Mouse (Mus musculus): ENCODE measurements around the gene Tmem186. TPM values are rescaled to one million over a fixed set of nuclear protein-coding genes. Genes with fewer than 3 reads are reported as not detected.

Gene Tmem186
- 10 to 100 TPM; 19.1 to 19.4 TPM for total RNA-seq (2021)
- long read RNA-seq, experiment 1, transcript Tmem186-201 (2 exons, 3,391 nt): major isoform, 27 of 46 reads
- long read RNA-seq, experiment 1, partial matches to known transcripts: 0 of 46 reads
- long read RNA-seq, experiment 1, other reads (novel, unspliced or antisense): 19 of 46 reads
- long read RNA-seq, experiment 2, transcript Tmem186-201 (2 exons, 3,391 nt): major isoform, 10 of 19 reads
- long read RNA-seq, experiment 2, partial matches to known transcripts: 0 of 19 reads
- long read RNA-seq, experiment 2, other reads (novel, unspliced or antisense): 9 of 19 reads

DNA sequence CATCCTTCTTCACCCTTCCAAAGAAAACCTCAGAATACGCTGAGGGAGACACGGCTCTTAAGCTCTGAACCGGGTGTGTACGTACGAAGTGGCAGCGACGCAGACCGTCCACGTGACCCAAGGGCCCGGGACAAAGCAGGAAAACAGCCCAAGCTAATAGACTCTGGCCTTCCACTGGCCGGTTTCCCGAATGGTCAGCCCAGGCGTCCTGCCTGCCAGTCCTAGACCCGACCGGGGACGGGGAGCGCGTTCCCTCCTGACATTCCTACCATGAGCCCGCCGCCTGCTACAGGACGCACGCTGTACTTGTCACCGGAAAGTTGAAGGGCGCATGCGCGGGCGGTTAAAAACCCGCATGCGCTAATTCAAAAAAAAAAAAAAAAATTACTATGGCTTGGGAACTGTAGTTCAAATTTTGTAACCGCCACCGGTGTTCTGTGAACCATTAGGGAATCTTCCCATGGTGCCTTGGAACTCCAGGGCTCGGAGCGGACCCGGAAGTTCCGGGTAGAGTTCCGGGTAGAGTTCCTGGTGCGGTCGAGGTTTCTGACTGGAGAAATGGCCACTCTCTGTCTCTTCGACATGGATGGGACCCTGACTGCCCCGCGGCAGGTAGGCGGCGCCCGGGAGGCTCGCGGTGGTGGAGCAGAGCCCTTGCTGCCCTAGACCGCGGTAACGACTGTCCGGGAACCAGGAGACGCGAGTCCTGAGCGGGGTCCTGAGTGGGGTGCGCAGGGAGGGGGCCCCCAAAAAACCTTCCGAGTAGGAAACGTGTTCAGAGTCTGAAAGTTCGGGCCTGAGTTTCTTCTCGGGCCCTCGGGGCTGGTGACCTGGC, at the start of gene Tmem186, which contains the start of gene Pmm2:
Tmem186 (minus strand) TSS at position 496 of the 835 bp plus-strand sequence.
Pmm2 (plus strand) TSS at position 458 of the 835 bp plus-strand sequence.
- DNase-seq: peak; percentile 89 to 91

DNA sequence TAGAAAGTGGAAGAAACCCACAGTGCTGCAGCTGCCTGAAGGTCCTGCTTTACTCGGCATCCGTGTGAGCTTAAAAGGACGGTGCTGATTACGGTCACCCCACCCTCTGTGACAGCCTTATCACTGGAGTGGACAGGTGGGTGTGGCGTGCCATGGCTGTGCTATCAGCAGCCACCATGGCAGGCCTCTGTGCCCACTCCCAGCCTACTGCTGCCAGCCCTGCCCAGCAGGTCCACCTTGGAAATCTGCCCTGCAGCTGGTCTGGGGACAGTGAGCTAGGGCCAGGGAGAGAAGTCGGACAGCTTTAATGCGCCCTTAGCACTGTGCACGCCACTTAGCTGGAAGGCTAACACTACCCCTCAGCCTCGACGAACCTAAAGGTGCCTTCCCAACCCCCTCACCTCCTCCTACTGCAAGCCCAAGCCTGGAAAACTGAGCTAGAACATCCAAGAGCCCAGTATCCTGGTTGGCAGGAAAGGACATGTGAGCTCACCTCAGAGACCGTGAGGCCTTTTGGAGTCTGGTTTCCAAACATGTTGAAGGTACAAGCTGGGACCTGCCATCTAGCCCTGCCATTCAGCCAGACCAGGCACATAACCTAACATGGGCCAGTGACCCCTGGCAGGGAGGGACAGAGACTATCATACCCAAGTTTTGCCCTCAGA, 49.5 kb upstream of the Tmem186 start:
- DNase-seq: peak; percentile 31 to 51

DNA sequence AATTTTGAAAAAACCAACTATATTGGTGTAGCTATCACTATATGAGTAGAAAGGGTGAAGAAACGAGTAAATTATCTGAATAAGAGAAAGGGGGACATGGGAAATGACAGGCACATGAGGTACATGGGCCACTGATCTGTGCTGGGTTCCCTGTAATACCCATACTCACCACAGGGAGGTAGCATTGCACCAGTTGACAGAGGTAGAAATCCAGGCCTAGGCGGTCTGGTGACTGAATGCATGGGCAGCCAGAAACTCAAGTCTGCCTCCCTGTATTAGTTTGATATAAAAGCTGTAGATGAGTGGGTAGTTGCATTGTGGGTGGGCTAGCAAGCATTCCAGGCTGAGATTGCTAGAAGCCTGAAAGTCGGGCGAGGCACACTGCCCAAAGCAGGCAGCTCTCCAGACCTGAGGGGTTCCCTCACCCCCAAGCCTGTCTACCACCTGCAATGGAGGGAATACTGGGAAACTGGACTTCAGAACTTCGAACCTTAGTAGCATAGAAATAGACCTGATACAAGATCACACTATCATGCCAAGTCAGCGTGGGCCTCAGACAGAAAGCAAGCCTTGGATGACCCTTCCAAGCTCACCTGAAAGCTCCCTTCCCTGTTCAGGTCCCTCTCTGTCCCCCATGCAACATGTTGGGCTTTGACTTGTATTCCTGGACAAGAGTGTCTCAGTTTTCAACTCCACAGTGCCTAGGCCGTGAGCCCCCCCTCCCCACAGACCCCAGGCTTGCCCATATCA, 48.8 kb upstream of the Tmem186 start:
- DNase-seq: peak; percentile 70 to 87

DNA sequence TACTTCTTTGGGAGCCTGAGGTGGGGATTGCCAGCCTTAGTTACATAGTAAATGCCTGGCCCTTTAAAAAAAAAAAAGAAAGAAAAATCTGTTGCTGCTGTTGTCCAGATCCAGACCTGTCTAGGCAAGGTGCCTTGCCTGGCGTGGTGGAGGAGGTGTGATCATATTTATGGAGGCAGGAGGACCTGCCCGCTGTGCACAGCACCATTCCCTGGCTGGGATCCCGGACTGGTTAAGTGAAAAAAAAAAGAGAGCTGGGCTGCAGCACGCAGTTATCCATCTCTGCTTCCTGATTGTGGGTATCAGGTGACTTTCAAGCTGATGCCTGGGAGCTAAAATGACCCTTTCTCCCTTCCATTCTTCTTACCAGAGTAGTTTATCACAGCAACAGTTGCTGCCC, 47.6 kb upstream of the Tmem186 start:
- DNase-seq: no peak

DNA sequence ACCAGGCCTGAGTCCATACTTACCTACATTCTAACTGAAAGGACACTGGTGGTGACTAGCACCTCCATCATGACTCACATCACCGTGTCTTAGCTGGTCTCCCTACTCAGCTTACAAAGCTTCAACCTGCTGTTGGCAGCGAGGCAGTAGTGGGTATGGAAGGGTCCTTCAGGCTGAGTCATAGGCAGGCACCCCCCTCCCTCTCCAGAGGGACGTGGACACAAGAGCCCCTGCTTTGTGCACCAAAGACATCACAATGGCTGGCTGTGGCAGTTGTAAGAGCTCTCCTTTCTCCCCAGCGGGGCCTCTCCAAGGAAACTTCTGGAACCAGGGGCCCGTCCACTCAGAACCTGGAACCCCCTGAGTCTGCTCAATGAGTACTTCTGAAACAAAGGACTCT, 43.0 kb upstream of the Tmem186 start, which contains the start of gene Gm5767:
Gm5767 (plus strand) TSS at position 301 of the 400 bp plus-strand sequence.
- no peak for DNase-seq

DNA sequence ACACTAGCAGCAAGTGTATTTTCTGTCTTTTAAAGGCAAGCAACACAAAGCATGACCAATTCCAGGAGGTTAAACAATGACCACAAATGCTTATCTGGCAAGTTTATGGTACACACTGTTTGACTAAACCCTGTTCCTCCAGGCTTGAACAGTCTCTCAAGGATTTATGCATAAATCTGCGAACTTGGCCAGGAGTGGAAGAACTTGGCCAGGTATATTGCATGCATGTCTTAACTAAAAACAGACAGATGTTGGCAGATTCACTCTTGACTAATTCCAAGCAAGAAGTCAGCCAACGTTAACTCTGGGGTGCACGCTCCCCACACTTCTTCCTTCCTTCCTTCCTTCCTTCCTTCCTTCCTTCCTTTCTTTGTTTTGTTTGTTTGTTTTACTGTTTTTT, 42.3 kb upstream of the Tmem186 start:
- DNase-seq: no peak

DNA sequence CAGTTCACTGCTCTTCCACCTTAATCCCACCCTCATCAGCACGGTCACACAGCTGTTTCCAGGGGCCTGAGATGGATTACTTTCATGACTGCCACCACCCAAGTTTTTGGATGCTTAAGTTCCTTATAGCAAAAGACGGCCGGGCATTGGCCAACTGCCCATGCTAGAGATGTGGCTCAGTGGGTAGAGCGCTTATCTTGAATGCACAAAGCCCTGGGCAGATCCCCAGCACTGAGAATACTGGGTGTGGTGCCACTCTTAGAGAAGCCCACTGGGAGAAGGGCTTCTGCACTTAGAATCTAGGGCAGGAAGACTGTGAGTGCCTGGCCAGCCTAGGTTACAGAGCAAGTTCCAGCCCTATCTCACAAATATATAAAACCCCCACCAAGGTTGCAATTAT, 41.2 kb upstream of the Tmem186 start:
- DNase-seq: no peak

DNA sequence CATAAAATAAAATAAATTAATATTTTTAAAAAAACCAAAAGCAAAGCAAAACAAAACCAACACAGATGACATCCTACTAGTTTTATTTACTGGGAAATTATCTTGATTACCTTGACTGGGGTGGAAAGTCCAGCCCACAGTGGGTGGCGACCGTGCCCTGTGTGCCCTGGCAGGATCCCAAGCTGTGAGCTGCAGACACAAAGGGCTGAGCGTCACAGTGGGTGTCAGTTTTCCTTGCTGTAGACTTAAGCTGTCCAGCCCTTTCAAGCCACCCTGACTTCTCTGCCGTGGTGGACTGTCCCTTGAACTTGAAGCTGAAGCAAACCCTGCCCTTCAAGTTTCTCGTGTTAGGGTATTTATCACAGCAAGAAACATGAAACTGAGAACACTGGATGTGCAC, 40.5 kb upstream of the Tmem186 start:
- no peak for DNase-seq

DNA sequence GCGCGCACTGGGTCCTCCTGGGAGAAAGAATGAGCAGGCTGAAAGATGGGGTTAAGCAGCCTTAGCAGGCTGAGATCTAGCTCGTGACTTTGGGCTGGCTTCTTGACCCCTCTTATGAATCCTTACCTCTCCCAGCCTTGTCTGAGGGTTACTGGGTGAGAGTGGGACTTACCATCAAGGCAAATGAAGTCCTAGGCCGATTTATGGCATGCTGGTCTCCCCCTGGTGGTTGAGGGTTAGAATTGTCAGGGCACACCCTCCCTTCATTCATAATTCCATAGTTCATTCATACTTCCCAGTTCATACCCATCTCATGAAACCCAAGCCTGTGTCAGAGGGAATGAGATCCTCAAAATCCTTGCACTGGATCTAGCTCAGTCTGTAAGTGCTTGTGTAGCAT, 39.3 kb upstream of the Tmem186 start:
- DNase-seq: peak; percentile 50 to 79

DNA sequence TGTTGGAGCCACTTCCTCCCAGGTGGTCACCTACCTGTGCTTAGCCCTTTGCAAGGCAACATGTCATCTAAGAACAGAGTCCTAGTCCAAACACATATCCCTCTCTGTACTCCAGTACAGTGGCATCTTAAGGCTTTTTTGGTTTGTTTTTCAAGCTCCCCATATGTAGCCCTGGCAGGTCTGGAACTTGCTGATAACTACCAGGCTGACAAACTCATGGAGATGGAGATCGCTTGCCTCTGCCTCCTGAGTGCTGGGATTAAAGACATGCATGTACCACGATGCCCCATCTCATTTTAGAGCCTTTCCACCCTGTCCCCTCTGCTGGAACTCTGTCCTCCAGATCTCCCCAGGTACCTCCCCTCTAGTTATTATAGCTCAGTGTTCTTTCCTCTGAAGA, 38.7 kb upstream of the Tmem186 start:
- no peak for DNase-seq

DNA sequence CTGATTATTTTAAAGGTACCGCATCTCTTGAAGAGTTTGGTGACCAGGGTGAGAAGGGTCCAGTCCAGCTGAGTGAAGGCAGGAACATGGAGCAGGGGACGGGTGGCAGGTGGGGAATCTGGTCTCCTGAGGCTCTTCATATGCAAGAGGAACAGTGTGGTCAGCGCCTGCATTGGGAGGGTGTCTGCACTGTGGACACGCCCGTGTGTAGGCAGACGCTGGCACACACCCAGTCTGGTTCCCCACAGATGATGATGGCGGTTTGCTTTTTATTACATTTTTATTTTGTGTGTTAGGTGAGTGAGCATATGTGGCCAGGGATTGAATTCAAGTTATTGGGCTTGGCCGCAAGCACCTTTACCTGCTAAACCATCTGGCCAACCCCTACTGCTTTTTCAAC, 38.0 kb upstream of the Tmem186 start:
- no peak for DNase-seq

DNA sequence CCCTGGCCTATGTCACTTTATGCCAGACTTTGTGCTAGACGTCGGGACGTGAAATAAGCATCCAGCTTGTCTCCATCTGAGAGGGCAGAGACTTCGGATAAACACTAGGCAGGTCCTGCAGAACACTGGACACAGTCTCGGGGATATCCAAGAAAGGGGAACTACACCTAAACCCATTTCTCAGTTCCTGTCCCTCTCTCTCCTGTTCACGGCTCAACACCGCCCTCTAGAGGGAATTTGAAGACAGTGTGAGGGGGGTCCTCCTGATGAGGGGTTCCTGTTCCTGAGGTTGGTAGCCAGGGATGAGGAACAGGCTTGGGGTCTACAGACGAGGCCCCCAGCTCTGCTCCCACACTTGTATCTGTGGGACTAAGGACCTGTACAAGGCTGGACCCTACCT, 36.7 kb upstream of the Tmem186 start:
- DNase-seq: peak; percentile 67 to 74

DNA sequence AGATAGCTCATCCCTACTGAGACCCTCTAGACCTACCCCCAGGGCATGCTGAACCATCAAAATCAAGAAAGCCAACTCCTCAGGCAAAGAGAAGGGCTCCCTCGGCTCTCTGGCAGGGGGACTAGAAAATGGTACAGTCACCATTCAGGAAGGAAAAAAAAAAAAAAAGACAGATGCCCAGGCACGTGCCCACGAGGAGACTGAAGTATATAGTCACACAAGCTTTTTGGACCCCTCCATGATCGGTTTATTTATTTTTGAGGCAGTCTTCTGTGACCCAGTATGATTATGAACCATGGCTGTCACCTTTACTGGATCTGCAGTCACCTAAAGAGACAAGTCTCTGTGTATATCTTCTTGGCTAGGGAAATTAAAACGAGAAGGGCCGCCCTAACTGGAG, 35.8 kb upstream of the Tmem186 start:
- no peak for DNase-seq

DNA sequence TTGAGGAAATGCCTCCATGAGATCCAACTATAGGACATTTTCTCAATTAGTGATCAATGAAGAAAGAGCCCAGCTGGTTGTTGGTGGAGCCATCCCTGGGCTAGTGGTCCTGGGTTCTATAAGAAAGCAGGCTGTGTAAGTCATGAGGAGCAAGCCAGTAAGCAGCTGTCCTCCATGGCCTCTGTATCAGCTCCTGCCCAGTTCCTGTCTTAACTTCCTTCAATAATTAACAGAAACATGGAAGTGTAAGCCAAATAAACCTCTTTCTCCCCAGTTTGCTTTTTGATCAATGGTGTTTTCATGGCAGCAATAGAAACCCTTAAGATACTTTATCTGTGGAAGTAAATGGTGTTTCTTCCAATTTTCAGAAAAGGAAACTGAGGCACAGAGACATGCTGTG, 35.3 kb upstream of the Tmem186 start:
- DNase-seq: no peak

DNA sequence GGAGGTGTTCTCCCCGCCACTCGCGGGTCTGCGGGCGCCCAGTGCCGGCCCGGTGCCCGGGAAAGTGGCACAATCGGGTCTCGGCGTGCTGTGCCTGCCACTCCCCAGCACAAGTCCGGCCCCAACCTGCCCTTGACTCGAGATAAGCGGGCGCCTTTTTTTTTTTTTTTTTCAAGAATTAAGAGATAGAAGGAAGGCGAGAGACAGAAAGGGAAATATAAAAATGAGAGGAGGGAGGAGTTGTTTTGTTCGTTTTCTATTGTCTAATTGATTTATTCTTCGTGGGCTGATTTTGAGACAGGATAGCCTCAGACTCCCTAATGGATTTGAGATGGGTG, 34.8 kb upstream of the Tmem186 start:
- DNase-seq: no peak

DNA sequence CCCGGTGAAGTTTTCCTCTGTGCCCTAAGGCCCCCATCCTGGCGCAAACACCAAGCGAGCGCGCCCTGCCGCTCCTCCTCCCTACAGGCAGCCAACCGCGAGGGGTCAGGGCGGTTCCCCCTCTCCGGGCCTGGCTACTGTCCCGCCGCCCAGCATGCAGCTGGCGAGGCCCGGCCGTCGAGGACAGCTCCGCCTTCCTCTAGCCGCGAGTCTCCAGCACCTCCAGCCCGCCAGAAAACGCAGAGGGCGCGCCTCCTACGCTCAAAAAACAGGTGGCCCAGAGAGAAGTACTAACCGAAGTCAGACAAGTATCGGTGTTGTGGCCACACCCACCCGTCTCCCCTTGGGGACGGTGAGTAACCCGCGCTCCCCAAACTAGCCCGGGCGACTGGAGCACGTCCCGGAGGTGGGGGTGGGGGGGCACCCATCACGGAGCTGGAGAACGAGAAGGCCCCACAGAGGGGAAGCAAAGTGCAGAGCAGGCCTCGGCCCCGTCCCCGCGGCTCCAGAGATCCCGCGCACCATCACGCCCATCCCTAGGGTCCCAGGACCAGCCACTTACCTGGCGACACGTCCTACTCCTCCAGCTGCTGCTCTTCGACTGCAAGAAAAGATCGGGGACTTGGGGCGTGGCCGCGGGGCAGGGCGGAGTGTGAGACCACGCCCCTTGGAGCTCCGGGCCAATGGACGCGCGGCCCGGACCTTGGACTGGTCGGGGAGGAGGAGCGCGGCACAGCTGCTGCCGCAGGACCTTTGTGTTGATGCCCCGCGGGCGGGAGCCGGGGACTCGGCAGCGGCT, 34.2 kb upstream of the Tmem186 start, which contains the start of gene Carhsp1:
Carhsp1 (minus strand) TSS at position 605 of the 799 bp plus-strand sequence.
- peak; percentile 95 to 97 for DNase-seq

DNA sequence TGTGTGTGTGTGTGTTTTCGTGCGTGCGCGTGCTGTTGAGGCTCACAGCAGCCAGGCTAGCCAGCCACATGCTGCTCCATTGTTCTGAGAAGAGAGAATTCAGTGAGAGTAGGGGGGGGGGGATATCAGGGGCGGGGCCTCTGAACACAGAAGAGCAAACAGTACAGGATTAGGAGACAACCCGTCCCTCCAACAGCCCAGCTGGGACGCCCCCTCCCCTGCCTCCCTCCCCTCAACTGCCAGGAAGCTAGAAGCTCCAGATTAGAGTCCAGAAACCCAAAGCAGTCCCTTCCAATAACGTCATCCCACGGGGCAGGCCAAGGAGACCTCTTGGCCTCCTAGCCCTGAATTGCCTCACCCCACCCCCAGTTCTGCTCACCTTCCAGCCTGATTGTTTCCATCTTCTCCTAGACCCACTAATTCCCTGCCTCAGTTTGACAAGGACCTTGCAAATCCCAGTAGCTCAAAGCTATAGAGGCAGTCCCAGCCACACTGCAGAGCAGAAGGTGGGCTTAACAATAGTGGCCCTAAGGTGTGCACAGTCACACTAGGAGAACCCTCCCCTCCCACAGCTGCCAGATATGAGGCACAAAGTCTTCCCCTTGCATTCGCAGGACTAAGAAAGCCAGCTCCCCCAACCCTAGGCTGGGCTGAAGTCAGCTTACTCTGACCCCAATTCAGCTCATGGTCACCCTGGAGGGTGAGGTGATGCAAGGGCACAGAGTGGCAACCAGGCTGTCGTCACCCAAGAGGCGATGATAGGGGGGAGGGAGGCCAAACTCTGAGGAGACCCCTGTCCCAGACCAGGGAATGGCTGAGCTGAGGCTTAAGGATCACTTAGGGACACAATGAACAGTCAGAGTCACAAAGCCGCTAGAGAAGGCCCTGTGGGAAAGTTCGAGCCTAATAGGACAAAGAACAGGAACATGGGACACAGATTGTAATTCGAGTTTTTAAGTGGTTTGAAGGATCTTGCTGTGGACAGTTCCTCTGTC, 32.8 kb upstream of the Tmem186 start:
- DNase-seq: peak in 1 of 2 experiments; percentile 28

DNA sequence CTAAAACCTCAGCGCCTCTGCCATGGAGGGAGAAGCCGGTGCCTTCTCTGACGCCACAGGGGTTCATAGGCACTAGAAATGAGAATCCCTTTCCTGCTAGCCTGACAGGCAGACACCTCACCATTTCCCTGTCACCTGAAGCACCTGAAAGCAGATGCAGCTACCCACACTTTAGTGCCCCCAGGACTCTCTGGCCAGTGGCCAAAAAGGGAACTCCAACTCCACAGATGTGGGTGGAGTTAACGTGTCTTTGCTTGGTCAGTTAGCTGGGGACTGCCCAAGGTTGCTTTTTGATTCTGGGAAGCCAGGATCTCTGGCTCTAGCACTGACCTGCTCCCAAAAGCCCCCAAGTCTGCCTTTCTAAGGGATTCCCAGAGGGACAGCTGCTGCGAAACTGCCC, 31.9 kb upstream of the Tmem186 start:
- DNase-seq: peak in 1 of 2 experiments; percentile 26

DNA sequence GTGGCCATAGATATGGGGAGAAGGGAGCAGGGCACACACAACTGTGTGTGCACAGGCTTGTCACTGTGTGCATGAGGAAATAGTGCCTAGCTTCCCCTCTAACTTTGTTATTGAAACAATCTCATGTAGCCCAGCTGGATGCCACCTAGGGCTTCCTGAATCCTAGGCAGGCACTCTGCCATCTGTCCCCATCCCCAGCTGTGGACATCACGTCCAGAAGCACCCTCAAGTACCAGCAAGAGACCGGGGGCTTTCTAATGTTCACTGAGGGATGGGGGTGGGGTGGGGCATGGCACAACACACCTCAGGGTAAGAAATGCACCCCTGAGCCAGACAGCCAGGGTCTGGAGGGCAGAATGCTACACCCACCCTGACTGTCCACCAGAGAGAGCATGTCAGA, 30.9 kb upstream of the Tmem186 start:
- DNase-seq: no peak

DNA sequence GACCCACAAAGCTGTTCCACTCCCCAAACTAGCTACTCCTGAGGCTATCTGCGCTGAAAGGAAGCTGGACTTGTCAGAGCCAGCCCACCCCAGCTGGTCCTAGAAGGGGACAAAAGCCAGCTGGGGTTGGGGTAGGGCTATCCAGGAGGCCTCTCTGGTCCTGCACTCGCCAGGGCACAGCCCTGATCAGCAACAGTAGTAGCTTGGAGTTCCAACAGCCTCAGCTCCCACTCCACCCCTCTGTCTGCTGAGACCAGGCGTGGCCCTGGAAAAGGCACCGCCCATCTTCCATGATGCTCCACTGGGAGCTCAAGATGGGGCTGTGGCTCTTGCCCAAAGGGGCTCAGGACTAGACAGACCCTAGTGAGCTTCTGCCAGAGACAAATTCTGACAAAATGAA, 30.3 kb upstream of the Tmem186 start:
- peak; percentile 51 to 66 for DNase-seq
